In genomic region chr12:76293192-76293591, GRCm38 (mm10) we compare ENCODE assay signal across 9 mouse cellular contexts. TPM values are rescaled to one million over a fixed set of nuclear protein-coding genes. Genes with fewer than 3 reads are reported as not detected.
DNase-seq lines count a peak whose midpoint lies in the region; ATAC-seq lines count a peak whose summit lies in the region.
"Had no signal": no experiment of that assay in that cellular context is flagged by ENCODE, and none has a peak within 500 bp of the region (broad histone marks: within the 10 kb centered on the region; RNA-seq: fewer than 3 reads in every experiment).

No protein-coding gene starts in this region.

- peaks cover 10% of the 10 kb centered on the region for H3K4me1 ChIP-seq in hindbrain, embryonic 10.5 days (replicated peaks)
- peaks cover 3% of the 10 kb centered on the region; the same call in 1 of the 2 replicates for H3K4me1 ChIP-seq in hindbrain, embryonic 16.5 days (ENCODE audit: control insufficient read depth, insufficient read depth, low read depth, low read length)
- H3K4me1 ChIP-seq in intestine, embryonic 15.5 days (replicated peaks) = no peaks in the 10 kb centered on the region
- H3K4me1 ChIP-seq: limb, embryonic 13.5 days had no signal

- peaks cover 93% of the 10 kb centered on the region for H3K36me3 ChIP-seq in hindbrain, embryonic 10.5 days
- peaks cover 10% of the 10 kb centered on the region; the same call in 1 of the 2 replicates for H3K36me3 ChIP-seq in hindbrain, embryonic 16.5 days (ENCODE audit: control insufficient read depth, insufficient read depth, low read length)
- H3K36me3 ChIP-seq in intestine, embryonic 15.5 days = peaks cover 15% of the 10 kb centered on the region; the same call in 1 of the 2 replicates
- peaks cover 12% of the 10 kb centered on the region; the same call in 1 of the 2 replicates for H3K36me3 ChIP-seq in splenic B cell, adult 2 months (ENCODE audit: control insufficient read depth, insufficient read depth, low read length, poor library complexity, severe bottlenecking)

- no peak for ATAC-seq in hindbrain, embryonic 16.5 days
- 0 out of 2 replicates have a peak, but pooled peaks have one; percentile 47 for ATAC-seq in intestine, embryonic 15.5 days

- H3K27ac ChIP-seq in hindbrain, embryonic 10.5 days = no peak overlapping the region
- H3K27ac ChIP-seq in hindbrain, embryonic 16.5 days (ENCODE audit: low read depth, low read length) = no peak overlapping the region
- no peak overlapping the region for H3K27ac ChIP-seq in intestine, embryonic 15.5 days
- H3K27ac ChIP-seq: limb, embryonic 13.5 days had no signal

- H3K27me3 ChIP-seq in hindbrain, embryonic 10.5 days (ENCODE audit: insufficient read depth, poor library complexity, severe bottlenecking) = no peaks in the 10 kb centered on the region
- H3K27me3 ChIP-seq in hindbrain, embryonic 16.5 days (replicated peaks; ENCODE audit: control insufficient read depth, insufficient read depth, low read length) = no peaks in the 10 kb centered on the region
- H3K27me3 ChIP-seq in intestine, embryonic 15.5 days (replicated peaks) = no peaks in the 10 kb centered on the region
- H3K27me3 ChIP-seq in splenic B cell, adult 2 months (ENCODE audit: control insufficient read depth, insufficient read depth, low read length, poor library complexity, severe bottlenecking) = no peaks in the 10 kb centered on the region
- H3K27me3 ChIP-seq: limb, embryonic 13.5 days had no signal

- no peaks in the 10 kb centered on the region for H3K9me3 ChIP-seq in hindbrain, embryonic 10.5 days
- no peaks in the 10 kb centered on the region for H3K9me3 ChIP-seq in hindbrain, embryonic 16.5 days (ENCODE audit: control insufficient read depth, low read length)
- no peaks in the 10 kb centered on the region for H3K9me3 ChIP-seq in intestine, embryonic 15.5 days
- H3K9me3 ChIP-seq: limb, embryonic 13.5 days had no signal

- DNase-seq in hindbrain, embryonic 10.5 days (ENCODE audit: low spot score) = peak; percentile 59
- DNase-seq in B cell, adult 2 months = peak; percentile 63 to 65
- DNase-seq in adrenal gland, adult 18-20 months (ENCODE audit: low spot score in 2 of 2) = peak; percentile 63 to 71
- DNase-seq in embryo, embryonic 10.5 days (ENCODE audit: low spot score) = peak; percentile 75
- peak; percentile 84 for DNase-seq in lung, postnatal 36 days
- peak; percentile 60 for DNase-seq in splenic B cell, adult 2 months (ENCODE audit: low read depth, low spot score)

- no peak overlapping the region for H3K4me3 ChIP-seq in hindbrain, embryonic 10.5 days
- H3K4me3 ChIP-seq in hindbrain, embryonic 16.5 days (ENCODE audit: low read length) = no peak overlapping the region
- no peak overlapping the region for H3K4me3 ChIP-seq in intestine, embryonic 15.5 days (replicated peaks)
- H3K4me3 ChIP-seq: limb, embryonic 13.5 days had no signal

- WGBS in hindbrain, embryonic 10.5 days = 68% methylated on average over 7 of the region's 7 CpGs
- 62% methylated on average over 7 of the region's 7 CpGs for WGBS in hindbrain, embryonic 16.5 days
- 50% methylated on average over 7 of the region's 7 CpGs for WGBS in intestine, embryonic 15.5 days

- H3K9ac ChIP-seq in hindbrain, embryonic 16.5 days (ENCODE audit: low read depth, low read length) = no peak overlapping the region
- no peak overlapping the region for H3K9ac ChIP-seq in intestine, embryonic 15.5 days
- H3K9ac ChIP-seq: limb, embryonic 13.5 days had no signal

- H3K4me2 ChIP-seq in hindbrain, embryonic 16.5 days (ENCODE audit: low read length) = no peak overlapping the region
- no peak overlapping the region for H3K4me2 ChIP-seq in intestine, embryonic 15.5 days (replicated peaks)
- H3K4me2 ChIP-seq: limb, embryonic 13.5 days had no signal

RNA-seq across cellular contexts. Expression of gene Akap5, which starts 31.5 kb away (rescaled TPM):
- 3.7 and 4.0 TPM in 2 replicates for polyA plus RNA-seq in hindbrain, embryonic 10.5 days (2016; fragmentation: Nextera tagmentation; extraction: Ambion mirVana)
- 12.3 and 13.8 TPM in 2 replicates for polyA plus RNA-seq in hindbrain, embryonic 16.5 days (2015; fragmentation: Nextera tagmentation; extraction: Ambion mirVana)
- under 1 TPM; 0.33 to 0.54 TPM for total RNA-seq in adrenal gland, adult 18-20 months (2021)
- 2.7 and 3.3 TPM in 2 replicates for polyA plus RNA-seq in intestine, embryonic 15.5 days (2015; fragmentation: Nextera tagmentation; extraction: Ambion mirVana)

RNA-seq across cellular contexts. Expression of gene Mthfd1, which starts 38.1 kb away (rescaled TPM):
- polyA plus RNA-seq in hindbrain, embryonic 10.5 days (2016; fragmentation: Nextera tagmentation; extraction: Ambion mirVana) = 62.5 and 85.6 TPM in 2 replicates
- polyA plus RNA-seq in hindbrain, embryonic 16.5 days (2015; fragmentation: Nextera tagmentation; extraction: Ambion mirVana) = 37.8 and 38.9 TPM in 2 replicates
- total RNA-seq in adrenal gland, adult 18-20 months (2021) = 10 to 100 TPM; 30.9 to 47.3 TPM
- polyA plus RNA-seq in intestine, embryonic 15.5 days (2015; fragmentation: Nextera tagmentation; extraction: Ambion mirVana) = 102 TPM in 2 replicates

RNA-seq across cellular contexts. Expression of gene Tex21, which starts 46.6 kb away (rescaled TPM):
- polyA plus RNA-seq in hindbrain, embryonic 10.5 days (2016; fragmentation: Nextera tagmentation; extraction: Ambion mirVana) = not detected in 2 replicates
- not detected in 2 replicates for polyA plus RNA-seq in hindbrain, embryonic 16.5 days (2015; fragmentation: Nextera tagmentation; extraction: Ambion mirVana)
- total RNA-seq in adrenal gland, adult 18-20 months (2021) = not detected
- polyA plus RNA-seq in intestine, embryonic 15.5 days (2015; fragmentation: Nextera tagmentation; extraction: Ambion mirVana) = not detected in 2 replicates
